Mouse (Mus musculus) heart, postnatal 0 days (tissue): Measurements from ENCODE around the gene S100a16.

Experiments used
- CTCF ChIP-seq: IDR thresholded peaks from 2 replicates; pipeline ENCODE4 v1.5.1; 2016; ENCODE audit warnings: antibody characterized with exemption, control low read depth, low read depth
- EP300 ChIP-seq: IDR thresholded peaks from 2 replicates; pipeline ENCODE4 v1.6.1; 2016; ENCODE audit warnings: antibody characterized with exemption, low read depth

GRCm38 (mm10) chr3:90509747-90510123, 27.3 kb upstream of the S100a16 start:
- TF ChIP-seq CTCF = no peak
- no peak for TF ChIP-seq EP300
